Mouse (Mus musculus): ENCODE results near the gene H2afx. TPM values are rescaled to one million over a fixed set of nuclear protein-coding genes. Genes with fewer than 3 reads are reported as not detected.
"Not testable (repeated sequence)": the region's sequence is repeated elsewhere in the genome, so short reads cannot be mapped to it uniquely, and the experiment has no call there.

Gene H2afx
- polyA plus RNA-seq, 1 experiment, result 123 TPM

DNA sequence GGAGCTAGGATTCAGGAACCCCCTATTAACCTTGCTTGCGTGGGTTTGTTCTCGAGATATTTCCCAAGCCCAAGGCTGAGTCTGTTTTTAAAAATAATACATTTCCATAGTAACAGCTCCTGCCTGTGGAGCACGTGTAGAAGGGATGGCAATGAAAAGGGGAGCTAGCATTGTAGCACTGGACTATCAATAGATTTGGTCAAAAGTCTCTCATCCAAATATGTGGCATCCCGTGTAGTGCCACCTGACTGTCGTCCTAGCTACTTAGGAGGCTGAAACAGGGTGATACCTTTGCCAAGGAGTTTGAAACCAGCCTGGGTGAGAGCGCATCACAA, 13.7 kb upstream of the H2afx start:
- H3K36me3 ChIP-seq (ENCODE audit: control insufficient read depth, insufficient read depth), result no peaks in the 10 kb centered on the region
- no peaks in the 10 kb centered on the region for H3K79me2 ChIP-seq (ENCODE audit: control insufficient read depth, insufficient read depth)
- H3K4me3 ChIP-seq, result peak overlapping the region; percentile 43
- H3K27me3 ChIP-seq (ENCODE audit: control insufficient read depth, insufficient read depth, insufficient read length), result no peaks in the 10 kb centered on the region
- H3ac ChIP-seq (ENCODE audit: control insufficient read depth, insufficient read length), result no peak overlapping the region
- H3K4me2 ChIP-seq (ENCODE audit: low read depth), result peak overlapping the region; percentile 92
- TF ChIP-seq MAX (IDR thresholded peaks at IDR 0.05; ENCODE audit: low read depth) (no peak), E2F4 (IDR thresholded peaks at IDR 0.05; ENCODE audit: insufficient read depth) (no peak), SRF (IDR thresholded peaks at IDR 0.05; ENCODE audit: control insufficient read depth, insufficient read length, low read depth) (no peak), USF1 (IDR thresholded peaks at IDR 0.05; ENCODE audit: low read depth) (no peak), TCF12 (IDR thresholded peaks at IDR 0.05; ENCODE audit: insufficient read depth, poor library complexity, severe bottlenecking) (no peak), TCF3 (IDR thresholded peaks at IDR 0.05; ENCODE audit: insufficient read length, low read depth) (no peak), MYOG (IDR thresholded peaks at IDR 0.05; ENCODE audit: control insufficient read depth in 1 of 3, insufficient read depth in 1 of 3, insufficient read length in 2 of 3, low read depth in 2 of 3) (no peak)

DNA sequence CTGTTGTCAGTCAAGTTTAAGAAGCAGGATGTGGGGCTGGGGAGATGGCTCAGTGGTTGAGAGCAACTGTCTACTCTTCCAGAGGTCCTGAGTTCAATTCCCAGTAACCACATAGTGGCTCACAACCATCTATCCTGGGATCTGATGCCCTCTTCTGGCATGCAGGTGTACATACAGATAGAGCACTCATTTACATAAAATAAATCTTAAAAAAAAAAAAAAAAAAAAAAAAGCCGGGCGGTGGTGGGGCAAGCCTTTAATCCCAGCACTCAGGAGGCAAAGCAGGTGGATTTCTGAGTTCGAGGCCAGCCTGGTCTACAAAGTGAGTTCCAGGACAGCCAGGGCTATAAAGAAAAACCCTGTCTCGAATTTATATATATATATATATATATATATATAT, 10.8 kb upstream of the H2afx start:
- H3K79me2 ChIP-seq (ENCODE audit: control insufficient read depth, insufficient read depth), result peaks cover 11% of the 10 kb centered on the region
- H3K36me3 ChIP-seq (ENCODE audit: control insufficient read depth, insufficient read depth); H3K4me2 ChIP-seq (ENCODE audit: low read depth); H3K27me3 ChIP-seq (ENCODE audit: control insufficient read depth, insufficient read depth, insufficient read length); H3K4me3 ChIP-seq; H3ac ChIP-seq (ENCODE audit: control insufficient read depth, insufficient read length): not testable (repeated sequence)

DNA sequence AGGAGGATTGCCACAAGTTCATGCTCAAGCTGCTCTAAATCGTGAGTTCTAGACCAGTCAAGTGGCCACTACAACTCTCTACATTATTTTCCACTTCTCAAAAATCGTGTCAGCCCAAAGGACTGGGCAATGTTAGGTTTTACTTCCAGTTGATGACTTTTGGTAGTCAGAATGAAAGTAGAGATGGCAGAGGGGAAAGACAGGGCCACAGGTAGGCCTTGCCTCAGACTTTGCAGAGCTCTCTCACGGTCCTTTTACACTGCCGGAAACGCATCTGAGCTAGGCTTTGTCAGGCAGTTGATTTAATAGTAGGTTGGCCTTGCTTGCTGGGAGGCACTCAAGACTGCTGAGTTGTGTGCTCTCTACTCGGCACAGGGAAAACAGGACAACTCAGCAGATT, 10.3 kb upstream of the H2afx start:
- Histone ChIP-seq H3K79me2 (ENCODE audit: control insufficient read depth, insufficient read depth) (peaks cover 11% of the 10 kb centered on the region), H3K27me3 (ENCODE audit: control insufficient read depth, insufficient read depth, insufficient read length) (no peaks in the 10 kb centered on the region), H3ac (ENCODE audit: control insufficient read depth, insufficient read length) (no peak overlapping the region), H3K4me3 (no peak overlapping the region), H3K36me3 (ENCODE audit: control insufficient read depth, insufficient read depth) (peaks cover 6% of the 10 kb centered on the region), H3K4me2 (ENCODE audit: low read depth) (no peak overlapping the region)
- TF ChIP-seq USF1 (IDR thresholded peaks at IDR 0.05; ENCODE audit: low read depth) (no peak), CEBPB (IDR thresholded peaks at IDR 0.05; ENCODE audit: insufficient read depth, poor library complexity, severe bottlenecking) (no peak), TCF12 (IDR thresholded peaks at IDR 0.05; ENCODE audit: insufficient read depth, poor library complexity, severe bottlenecking) (no peak), E2F4 (IDR thresholded peaks at IDR 0.05; ENCODE audit: insufficient read depth) (no peak)

DNA sequence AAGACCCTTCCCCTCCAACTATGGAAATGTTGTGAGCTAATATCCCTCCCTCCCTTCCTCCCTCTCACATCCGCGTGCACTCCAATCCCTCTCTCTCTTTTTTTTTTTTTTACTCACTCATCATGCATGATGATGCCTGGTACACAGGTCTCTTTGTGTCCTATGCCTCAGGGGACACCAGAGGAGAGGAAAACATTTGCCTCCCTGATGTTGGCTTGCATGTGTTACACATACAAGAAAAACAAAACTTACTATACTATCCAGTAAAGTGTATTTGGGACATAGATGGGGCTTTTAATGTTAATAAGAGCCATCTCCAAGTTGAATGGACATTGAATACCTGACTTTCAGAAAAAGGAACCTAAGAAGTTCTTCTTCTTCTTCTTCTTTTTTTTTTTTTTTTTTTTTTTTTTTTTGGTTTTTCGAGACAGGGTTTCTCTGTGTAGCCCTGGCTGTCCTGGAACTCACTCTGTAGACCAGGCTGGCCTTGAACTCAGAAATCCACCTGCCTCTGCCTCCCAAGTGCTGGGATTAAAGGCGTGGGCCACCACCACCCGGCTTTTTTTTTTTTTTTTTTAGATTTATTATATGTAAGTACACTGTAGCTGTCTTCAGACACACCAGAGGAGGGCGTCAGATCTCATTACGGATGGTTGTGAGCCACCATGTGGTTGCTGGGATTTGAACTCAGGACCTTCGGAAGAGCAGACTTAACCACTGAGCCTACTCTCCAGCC, 9.3 kb upstream of the H2afx start:
- not testable (repeated sequence) for H3ac ChIP-seq (ENCODE audit: control insufficient read depth, insufficient read length); H3K36me3 ChIP-seq (ENCODE audit: control insufficient read depth, insufficient read depth); H3K27me3 ChIP-seq (ENCODE audit: control insufficient read depth, insufficient read depth, insufficient read length)
- Histone ChIP-seq H3K4me3 (peak overlapping the region; percentile 67), H3K79me2 (ENCODE audit: control insufficient read depth, insufficient read depth) (peaks cover 11% of the 10 kb centered on the region), H3K4me2 (ENCODE audit: low read depth) (peak overlapping the region; percentile 70)

DNA sequence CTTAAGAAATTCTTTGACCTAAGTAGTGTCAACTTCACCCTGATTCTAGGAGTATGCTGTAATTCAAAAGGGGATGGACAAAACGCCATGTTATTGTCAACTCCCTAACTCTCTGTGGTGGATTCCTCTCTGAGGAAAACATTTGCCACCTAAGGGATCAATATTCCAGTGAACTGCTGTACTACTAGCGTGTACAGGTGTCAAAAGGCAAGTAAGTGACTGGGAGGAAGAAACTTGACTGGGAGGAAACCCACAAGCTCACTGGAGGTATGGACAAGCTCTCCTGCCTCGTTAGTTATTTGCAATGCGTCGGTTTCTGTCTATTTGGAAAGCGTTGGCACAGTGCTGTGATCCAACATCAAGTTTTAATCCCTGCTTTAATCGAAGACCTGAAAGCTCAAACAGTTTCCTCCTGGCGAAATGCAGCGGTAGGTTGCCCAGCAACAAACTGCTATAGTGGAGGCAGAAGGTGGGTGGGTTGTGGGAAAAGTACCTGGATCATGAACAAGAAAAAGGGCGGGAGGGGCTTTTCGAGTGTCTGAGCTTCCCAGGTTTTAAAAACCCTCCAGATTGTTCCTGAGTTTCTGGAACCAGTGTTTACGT, 8.6 kb upstream of the H2afx start, which contains the start of gene Dpagt1:
TSS of gene Dpagt1 (plus strand) at position 252 of the 603 bp plus-strand sequence.
- peaks cover 11% of the 10 kb centered on the region for H3K79me2 ChIP-seq (ENCODE audit: control insufficient read depth, insufficient read depth)
- no peak for TF ChIP-seq SRF (IDR thresholded peaks at IDR 0.05; ENCODE audit: control insufficient read depth, insufficient read length, low read depth)
- TF ChIP-seq POLR2A (IDR thresholded peaks at IDR 0.05; ENCODE audit: insufficient read length, low read depth), result no peak
- no peak for TF ChIP-seq MYOG (IDR thresholded peaks at IDR 0.05; ENCODE audit: control insufficient read depth in 1 of 3, insufficient read depth in 1 of 3, insufficient read length in 2 of 3, low read depth in 2 of 3)
- TF ChIP-seq REST (IDR thresholded peaks at IDR 0.05; ENCODE audit: insufficient read depth, insufficient read length), result no peak
- no peak for TF ChIP-seq TCF12 (IDR thresholded peaks at IDR 0.05; ENCODE audit: insufficient read depth, poor library complexity, severe bottlenecking)
- no peak for TF ChIP-seq MAX (IDR thresholded peaks at IDR 0.05; ENCODE audit: low read depth)
- TF ChIP-seq CEBPB (IDR thresholded peaks at IDR 0.05; ENCODE audit: insufficient read depth, poor library complexity, severe bottlenecking), result no peak
- TF ChIP-seq E2F4 (IDR thresholded peaks at IDR 0.05; ENCODE audit: insufficient read depth), result no peak
- no peak for TF ChIP-seq MYOD1 (IDR thresholded peaks at IDR 0.05; ENCODE audit: control insufficient read depth in 1 of 3, insufficient read length in 2 of 3, low read depth in 2 of 3)
- TF ChIP-seq POLR2AphosphoS2 (IDR thresholded peaks at IDR 0.05; ENCODE audit: insufficient read length, low read depth), result no peak
- TF ChIP-seq USF1 (IDR thresholded peaks at IDR 0.05; ENCODE audit: low read depth), result no peak
- no peak for TF ChIP-seq TCF3 (IDR thresholded peaks at IDR 0.05; ENCODE audit: insufficient read length, low read depth)
- H3K36me3 ChIP-seq (ENCODE audit: control insufficient read depth, insufficient read depth), result peaks cover 9% of the 10 kb centered on the region
- peak within 1 kb of the TSS; percentile 70 for H3K4me2 ChIP-seq (ENCODE audit: low read depth)
- H3K4me3 ChIP-seq, result peak within 1 kb of the TSS; percentile 67
- peak within 1 kb of the TSS; percentile 60 for H3ac ChIP-seq (ENCODE audit: control insufficient read depth, insufficient read length)
- no peaks in the 10 kb centered on the region for H3K27me3 ChIP-seq (ENCODE audit: control insufficient read depth, insufficient read depth, insufficient read length)
